Mouse (Mus musculus) thymus, adult 2 months (tissue): ENCODE results near the gene Mad2l2.

Source experiments
- CTCF ChIP-seq: fragments of 200-500 bp; IDR thresholded peaks from 2 replicates; pipeline ENCODE4 v1.5.1; 2012; ENCODE audit warnings: mild to moderate bottlenecking, control low read depth, low read length, moderate library complexity, borderline replicate concordance; ENCODE audit not compliant: control insufficient read depth, poor library complexity, insufficient read depth; ENCODE audit errors: extremely low read depth
- POLR2A ChIP-seq: fragments of 200-500 bp; IDR thresholded peaks from 2 replicates; pipeline ENCODE4 v1.6.1; 2012; ENCODE audit warnings: mild to moderate bottlenecking, low read length, control low read depth, moderate library complexity; ENCODE audit not compliant: control insufficient read depth, poor library complexity, insufficient read depth; ENCODE audit errors: extremely low read depth

DNA sequence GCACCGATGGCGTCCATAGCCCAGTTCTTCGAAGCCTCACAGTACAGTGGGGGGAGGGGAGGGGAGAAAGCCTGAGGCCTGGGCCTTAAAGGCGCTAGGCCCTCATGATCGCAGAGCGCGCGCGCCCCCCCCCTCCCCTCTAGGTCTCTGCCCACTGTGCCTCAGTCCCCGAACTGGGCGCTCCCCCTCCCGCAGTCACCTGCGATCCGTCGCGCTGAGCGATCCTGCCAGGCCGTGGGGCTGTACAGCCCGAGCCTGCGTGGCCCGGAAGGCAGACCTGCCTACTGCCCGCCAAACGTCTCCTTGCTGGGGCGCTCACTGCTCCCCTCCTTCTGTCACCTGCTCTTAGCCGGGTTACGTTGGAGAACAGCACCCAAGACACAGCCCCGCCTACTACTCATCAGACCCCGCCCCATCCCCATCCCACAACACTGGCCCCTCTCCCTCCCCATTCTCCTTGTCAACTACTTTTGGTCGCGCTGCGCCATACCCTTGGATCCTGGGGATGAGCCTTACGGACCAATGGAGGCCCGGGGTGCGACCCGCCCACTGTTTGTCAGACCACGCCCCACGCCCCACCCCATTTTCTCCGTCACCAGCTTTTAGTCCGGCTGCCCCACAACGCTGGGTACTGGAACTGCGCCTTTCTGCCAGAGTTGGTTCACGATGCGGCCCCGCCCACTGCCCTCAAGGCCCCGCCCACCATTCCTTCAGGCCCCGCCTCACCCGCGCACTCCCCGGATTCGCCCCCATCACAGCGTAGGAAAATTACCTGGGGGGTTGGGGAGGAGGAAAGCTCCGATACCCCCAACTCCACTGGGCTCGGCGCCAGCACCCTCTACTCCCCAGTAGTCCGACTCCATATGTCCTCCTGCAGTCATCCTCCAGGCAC is 29.6 kb downstream of the Mad2l2 start:
- no peak for TF ChIP-seq CTCF
- TF ChIP-seq POLR2A: peak; percentile 50; the same call in 1 of the 2 replicates
